8 mouse cellular contexts compared by ENCODE assay signal in genomic region chr1:44148706-44149105, GRCm38 (mm10). TPM values are rescaled to one million over a fixed set of nuclear protein-coding genes. Genes with fewer than 3 reads are reported as not detected.
DNase-seq lines count a peak whose midpoint lies in the region; ATAC-seq and TF ChIP-seq lines count a peak whose summit lies in the region.

No protein-coding gene starts in this region.

- no peak for ATAC-seq in kidney, embryonic 16.5 days (ENCODE audit: low FRiP score, low TSS enrichment)
- ATAC-seq in hindbrain, embryonic 13.5 days (ENCODE audit: low FRiP score): no peak
- ATAC-seq in midbrain, embryonic 15.5 days (replicated peaks): no peak

- H3K9ac ChIP-seq in kidney, embryonic 16.5 days (replicated peaks; ENCODE audit: low read length): 0 out of 2 replicates have a peak overlapping the region, but pooled peaks have one; percentile 7
- peak overlapping the region; percentile 92 for H3K9ac ChIP-seq in hindbrain, embryonic 13.5 days
- H3K9ac ChIP-seq in midbrain, embryonic 15.5 days: peak overlapping the region; percentile 91

- peaks cover 7% of the 10 kb centered on the region for H3K4me1 ChIP-seq in kidney, embryonic 16.5 days (ENCODE audit: insufficient read depth, low read length)
- H3K4me1 ChIP-seq in hindbrain, embryonic 13.5 days (replicated peaks): peaks cover 11% of the 10 kb centered on the region
- peaks cover 14% of the 10 kb centered on the region for H3K4me1 ChIP-seq in midbrain, embryonic 15.5 days

- 0 out of 2 replicates have a peak, but pooled peaks cover 5% of the 10 kb centered on the region for H3K36me3 ChIP-seq in kidney, embryonic 16.5 days (ENCODE audit: insufficient read depth, low read length)
- H3K36me3 ChIP-seq in hindbrain, embryonic 13.5 days: peaks cover 6% of the 10 kb centered on the region
- no peaks in the 10 kb centered on the region; the same call in 1 of the 2 replicates for H3K36me3 ChIP-seq in midbrain, embryonic 15.5 days (replicated peaks)

- no peak for TF ChIP-seq CTCF in brain, embryonic 14.5 days (IDR thresholded peaks at IDR 0.05; ENCODE audit: borderline replicate concordance, extremely low read depth, insufficient read depth, insufficient read length)

- peak overlapping the region; percentile 79 for H3K4me2 ChIP-seq in kidney, embryonic 16.5 days (replicated peaks; ENCODE audit: low read depth, low read length)
- peak overlapping the region; percentile 69 for H3K4me2 ChIP-seq in hindbrain, embryonic 13.5 days
- peak overlapping the region; percentile 71 for H3K4me2 ChIP-seq in midbrain, embryonic 15.5 days

- no peak for TF ChIP-seq POLR2A in brain, embryonic 14.5 days (IDR thresholded peaks at IDR 0.05; ENCODE audit: borderline replicate concordance, extremely low read depth, insufficient read depth, insufficient read length, poor library complexity, severe bottlenecking)

- no peaks in the 10 kb centered on the region for H3K9me3 ChIP-seq in kidney, embryonic 16.5 days (ENCODE audit: low read length)
- H3K9me3 ChIP-seq in hindbrain, embryonic 13.5 days: no peaks in the 10 kb centered on the region
- H3K9me3 ChIP-seq in midbrain, embryonic 15.5 days: no peaks in the 10 kb centered on the region

- peak overlapping the region; percentile 92 for H3K4me3 ChIP-seq in kidney, embryonic 16.5 days (ENCODE audit: low read length)
- peak overlapping the region; percentile 88 for H3K4me3 ChIP-seq in hindbrain, embryonic 13.5 days
- peak overlapping the region; percentile 71 for H3K4me3 ChIP-seq in midbrain, embryonic 15.5 days

- no peak for DNase-seq in kidney, postnatal 25 days
- DNase-seq in brain, embryonic 14.5 days (ENCODE audit: low read depth): peak; percentile 49
- no peak for DNase-seq in left cerebral cortex, adult 18-20 months (ENCODE audit: low spot score in 2 of 2)
- DNase-seq in kidney, adult 18-20 months: no peak
- DNase-seq in kidney, adult 9 months: no peak

- no peaks in the 10 kb centered on the region for H3K27me3 ChIP-seq in kidney, embryonic 16.5 days (ENCODE audit: insufficient read depth, low read length)
- H3K27me3 ChIP-seq in hindbrain, embryonic 13.5 days: no peaks in the 10 kb centered on the region
- no peaks in the 10 kb centered on the region for H3K27me3 ChIP-seq in midbrain, embryonic 15.5 days (replicated peaks)

- WGBS in kidney, embryonic 16.5 days: 43% methylated on average over 6 of the region's 6 CpGs
- WGBS in hindbrain, embryonic 13.5 days: 33% methylated on average over 6 of the region's 6 CpGs
- 33% methylated on average over 6 of the region's 6 CpGs for WGBS in midbrain, embryonic 15.5 days

- H3K27ac ChIP-seq in kidney, embryonic 16.5 days (ENCODE audit: low read length): no peak overlapping the region
- peak overlapping the region; percentile 99; the same call in 1 of the 2 replicates for H3K27ac ChIP-seq in hindbrain, embryonic 13.5 days
- H3K27ac ChIP-seq in midbrain, embryonic 15.5 days: peak overlapping the region; percentile 97

RNA-seq across cellular contexts. Expression of gene Ercc5, which starts 1.2 kb away (rescaled TPM):
- 16.2 and 17.1 TPM in 2 replicates for polyA plus RNA-seq in kidney, embryonic 16.5 days (2015; fragmentation: Nextera tagmentation; extraction: Ambion mirVana)
- 28.5 and 28.7 TPM in 2 replicates for polyA plus RNA-seq in brain, embryonic 14.5 days (2012; rRNA removed)
- 32.5 and 36.7 TPM in 2 replicates for polyA plus RNA-seq in hindbrain, embryonic 13.5 days (2015; fragmentation: Nextera tagmentation; extraction: Ambion mirVana)
- polyA plus RNA-seq in midbrain, embryonic 15.5 days (2015; fragmentation: Nextera tagmentation; extraction: Ambion mirVana): 32.1 and 32.8 TPM in 2 replicates
- total RNA-seq in left cerebral cortex, adult 18-20 months (2021): 10 to 100 TPM; 21.5 to 22.8 TPM

RNA-seq across cellular contexts. Expression of gene Bivm, which starts 29.9 kb away (rescaled TPM):
- 19.9 and 22.8 TPM in 2 replicates for polyA plus RNA-seq in kidney, embryonic 16.5 days (2015; fragmentation: Nextera tagmentation; extraction: Ambion mirVana)
- 19.7 and 20.9 TPM in 2 replicates for polyA plus RNA-seq in brain, embryonic 14.5 days (2012; rRNA removed)
- polyA plus RNA-seq in hindbrain, embryonic 13.5 days (2015; fragmentation: Nextera tagmentation; extraction: Ambion mirVana): 31.9 and 32.1 TPM in 2 replicates
- polyA plus RNA-seq in midbrain, embryonic 15.5 days (2015; fragmentation: Nextera tagmentation; extraction: Ambion mirVana): 30.9 and 33.9 TPM in 2 replicates
- 10 to 100 TPM; 30.0 to 34.6 TPM for total RNA-seq in left cerebral cortex, adult 18-20 months (2021)

RNA-seq across cellular contexts. Expression of gene Kdelc1, which starts 30.1 kb away (rescaled TPM):
- 70.6 and 71.7 TPM in 2 replicates for polyA plus RNA-seq in kidney, embryonic 16.5 days (2015; fragmentation: Nextera tagmentation; extraction: Ambion mirVana)
- polyA plus RNA-seq in brain, embryonic 14.5 days (2012; rRNA removed): 24.2 and 32.2 TPM in 2 replicates
- 29.2 and 30.1 TPM in 2 replicates for polyA plus RNA-seq in hindbrain, embryonic 13.5 days (2015; fragmentation: Nextera tagmentation; extraction: Ambion mirVana)
- polyA plus RNA-seq in midbrain, embryonic 15.5 days (2015; fragmentation: Nextera tagmentation; extraction: Ambion mirVana): 26.2 and 27.0 TPM in 2 replicates
- 10 to 100 TPM in 1 of 2 experiments, 1 to 10 TPM in 1; 8.6 to 10.6 TPM for total RNA-seq in left cerebral cortex, adult 18-20 months (2021)

RNA-seq across cellular contexts. Expression of gene Tex30, which starts 46.5 kb away (rescaled TPM):
- polyA plus RNA-seq in kidney, embryonic 16.5 days (2015; fragmentation: Nextera tagmentation; extraction: Ambion mirVana): 76.7 and 79.9 TPM in 2 replicates
- 20.7 and 32.6 TPM in 2 replicates for polyA plus RNA-seq in brain, embryonic 14.5 days (2012; rRNA removed)
- 51.7 and 56.6 TPM in 2 replicates for polyA plus RNA-seq in hindbrain, embryonic 13.5 days (2015; fragmentation: Nextera tagmentation; extraction: Ambion mirVana)
- polyA plus RNA-seq in midbrain, embryonic 15.5 days (2015; fragmentation: Nextera tagmentation; extraction: Ambion mirVana): 37.3 and 40.5 TPM in 2 replicates
- total RNA-seq in left cerebral cortex, adult 18-20 months (2021): 10 to 100 TPM in 1 of 2 experiments, 1 to 10 TPM in 1; 8.0 to 10.9 TPM

Comparison
In these comparisons a context has a peak if more than half of its experiments do, and no peak if none do; other contexts are left out.
1. H3K9ac ChIP-seq: peak in every context shown above with its lines; median percentile 92 in hindbrain, embryonic 13.5 days; 91 in midbrain, embryonic 15.5 days; 7 in kidney, embryonic 16.5 days.